Mouse (Mus musculus) cerebellum, postnatal 25 days (tissue): Measurements from ENCODE around the gene Pacsin2.
A peak's percentile ranks its signal among the peaks of the same experiment; 100 is the strongest.
"Not testable (repeated sequence)": the region's sequence is repeated elsewhere in the genome, so short reads cannot be mapped to it uniquely, and the experiment has no call there.

ENCODE experiments used
- DNase-seq, 2 experiments: peaks; one replicate each; pipeline ENCODE4 v3.0.0; 2021; ENCODE audit warnings: mixed read lengths in 2 of 2

The Pacsin2 gene

GRCm38 (mm10) chr15:83366933-83367552, 97.4 kb downstream of the Pacsin2 start:
- peak; percentile 55 to 76 for DNase-seq

DNA sequence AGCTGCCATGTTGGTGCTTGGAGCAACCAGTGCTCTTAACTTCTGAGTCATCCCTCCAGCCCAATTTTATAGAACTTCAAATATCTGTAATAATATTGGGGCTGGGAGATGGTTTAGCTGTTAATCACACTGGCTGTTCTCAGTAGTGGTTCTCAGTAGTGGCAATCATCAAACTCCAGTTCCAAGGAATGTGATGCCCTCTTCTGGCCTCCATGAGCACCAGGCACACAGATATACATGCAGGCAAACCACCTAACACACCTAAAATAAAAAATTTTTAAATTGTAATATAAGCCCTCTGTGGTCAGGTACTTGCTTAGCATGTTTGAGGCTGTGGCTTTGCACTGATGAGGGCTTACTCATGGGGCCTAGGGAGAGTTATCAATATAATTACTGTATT, 98.7 kb downstream of the Pacsin2 start:
- no peak for DNase-seq

DNA sequence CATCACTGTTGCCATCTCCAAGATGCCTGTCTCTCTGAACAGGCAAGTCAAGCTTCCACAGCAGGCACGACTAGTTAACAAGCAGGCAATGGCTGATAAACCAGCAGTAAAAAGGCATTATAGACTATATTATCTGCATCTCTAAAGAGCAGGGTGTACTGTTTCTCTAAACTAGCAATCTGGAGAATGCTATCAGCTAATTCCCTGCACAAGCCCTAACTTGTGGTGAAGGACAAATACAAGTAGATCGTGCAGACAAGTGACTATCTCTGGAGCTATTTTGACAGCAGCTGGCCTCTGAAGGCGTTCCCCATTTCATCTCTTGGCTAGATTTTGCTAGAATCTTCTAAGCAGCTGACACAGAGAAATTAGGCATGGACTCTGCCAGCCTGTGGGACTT, 100.2 kb downstream of the Pacsin2 start:
- no peak for DNase-seq

DNA sequence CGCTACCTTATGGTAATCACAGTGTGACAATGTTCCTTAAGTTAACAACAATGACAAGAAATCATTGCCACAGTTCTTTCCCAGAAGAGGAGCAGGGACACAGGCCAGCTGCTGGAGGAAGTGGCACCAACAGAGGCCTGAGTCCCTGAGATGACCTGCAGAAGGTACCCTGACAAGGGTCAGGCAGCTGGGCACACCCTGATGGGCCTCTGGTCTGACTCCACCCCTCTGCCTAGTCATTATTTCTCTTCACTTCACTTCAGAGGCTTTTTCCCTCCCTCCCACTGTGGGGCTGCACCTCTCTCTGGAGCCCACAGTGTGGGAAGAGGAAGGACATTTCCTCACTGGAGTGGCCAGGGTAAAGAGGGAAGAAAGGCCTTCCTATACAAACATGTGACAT, 101.6 kb downstream of the Pacsin2 start:
- not testable (repeated sequence) for DNase-seq

- not testable (repeated sequence) for DNase-seq
Observed at GRCm38 (mm10) chr15:83360899-83361298, 103.5 kb downstream of the Pacsin2 start.

GRCm38 (mm10) chr15:83360140-83360539, 104.3 kb downstream of the Pacsin2 start:
- DNase-seq = no peak

GRCm38 (mm10) chr15:83358476-83358875, 105.9 kb downstream of the Pacsin2 start:
- DNase-seq = peak; percentile 25 to 49

GRCm38 (mm10) chr15:83351546-83351945, 112.9 kb downstream of the Pacsin2 start:
- DNase-seq = no peak

DNA sequence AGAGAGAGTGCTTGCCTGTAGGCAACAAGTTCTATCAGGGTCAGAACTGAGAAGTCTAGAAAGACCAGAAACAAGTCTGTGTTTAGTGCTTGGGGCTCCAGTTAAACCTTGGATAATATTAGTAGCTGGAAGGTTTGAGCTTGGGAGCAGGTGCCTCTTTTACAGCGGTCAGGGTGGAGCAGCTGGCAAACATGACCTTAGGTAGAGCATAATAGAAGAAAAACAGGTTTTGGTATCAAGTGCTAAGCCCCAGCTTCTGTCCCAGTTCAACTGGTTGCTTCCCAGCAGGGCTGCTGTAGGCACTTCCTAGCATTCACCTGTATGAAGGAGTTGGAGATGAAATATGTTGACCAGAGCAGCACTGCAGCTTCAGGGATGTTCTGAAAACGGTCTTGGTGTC, 113.5 kb downstream of the Pacsin2 start:
- no peak for DNase-seq

DNA sequence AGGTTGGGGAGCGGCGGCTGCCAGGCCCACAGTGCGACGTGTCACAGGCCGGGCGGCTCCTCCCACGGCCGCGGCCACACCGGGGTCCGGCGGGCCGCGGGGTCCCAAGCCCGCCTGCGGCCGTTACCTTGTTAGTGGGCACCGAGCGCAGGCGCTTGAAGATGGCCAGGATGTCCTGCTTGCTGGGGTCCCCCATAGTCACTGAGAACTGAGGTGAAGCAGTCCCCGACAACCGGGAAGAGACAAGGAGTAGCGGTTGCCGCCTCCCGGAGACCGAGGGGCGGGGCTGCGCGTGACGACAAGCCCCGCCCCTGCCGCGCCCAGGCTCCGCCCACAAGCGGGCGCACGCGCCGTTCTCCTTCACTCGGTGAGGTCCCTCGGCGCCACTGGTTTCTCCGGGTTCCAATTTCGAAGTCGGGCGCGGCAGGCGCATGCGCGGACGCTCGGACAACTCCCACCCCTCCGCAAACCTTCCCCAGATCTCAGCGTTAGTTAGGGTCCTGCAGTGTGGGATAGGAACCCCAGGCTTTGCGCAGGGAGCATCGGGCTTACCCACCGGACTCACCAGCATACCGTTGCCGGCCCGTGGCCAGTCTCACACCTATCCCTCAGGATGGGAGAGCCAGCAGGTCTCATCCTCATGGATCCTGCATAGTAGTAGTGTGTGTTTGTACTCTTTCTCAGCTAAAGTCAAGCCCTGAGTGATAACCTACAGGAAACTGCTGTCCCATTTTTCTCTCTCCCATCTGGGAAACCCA, 114.3 kb downstream of the Pacsin2 start, which contains the start of gene Arfgap3:
TSS of gene Arfgap3 (minus strand) at position 294 of the 758 bp plus-strand sequence.
- peak; percentile 95 to 97 for DNase-seq

GRCm38 (mm10) chr15:83349225-83349953, 115.0 kb downstream of the Pacsin2 start:
- DNase-seq = no peak

DNA sequence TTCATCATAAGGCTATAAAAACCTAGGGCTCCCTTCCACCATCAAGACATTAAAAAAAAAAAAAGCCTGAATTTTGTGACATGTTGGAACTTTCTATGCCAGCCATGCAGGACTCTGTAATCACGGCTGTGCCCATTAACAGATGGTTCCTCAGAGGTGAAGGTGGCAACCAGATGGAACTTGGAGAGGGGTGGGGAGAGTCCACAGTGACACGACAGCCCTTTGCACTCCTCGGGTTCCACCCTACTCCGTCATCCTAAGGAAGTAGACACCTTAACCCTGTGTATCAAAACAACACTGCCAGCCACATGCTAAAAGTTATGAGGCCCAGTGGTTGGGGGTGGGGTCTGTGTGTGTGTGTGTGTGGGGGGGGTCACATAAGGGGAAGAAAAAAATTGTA, 115.7 kb downstream of the Pacsin2 start:
- DNase-seq = peak; percentile 23 to 35

GRCm38 (mm10) chr15:83345898-83346529, 118.4 kb downstream of the Pacsin2 start:
- DNase-seq = no peak

DNA sequence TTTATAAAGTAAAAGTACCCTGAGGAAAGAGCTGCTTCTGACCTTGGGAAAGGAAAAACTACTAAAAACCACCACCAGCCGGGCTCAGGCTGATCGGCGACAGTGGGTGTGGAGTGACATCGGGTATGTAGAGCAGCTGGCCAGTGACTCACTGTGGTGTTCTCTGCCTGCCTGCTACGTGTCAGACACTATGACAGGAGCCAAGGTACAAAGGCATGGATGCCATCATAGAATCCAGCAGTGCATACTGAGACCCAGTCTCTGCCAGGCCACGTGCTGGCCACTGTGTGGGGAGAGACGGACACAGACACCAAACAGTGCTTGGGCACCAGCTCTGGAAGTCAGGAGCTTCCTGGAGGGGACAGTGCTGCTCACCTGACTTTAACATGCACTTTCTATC, 119.5 kb downstream of the Pacsin2 start:
- no peak for DNase-seq

- no peak for DNase-seq
Observed at GRCm38 (mm10) chr15:83344157-83344556, 120.2 kb downstream of the Pacsin2 start.

- DNase-seq = no peak
Observed at GRCm38 (mm10) chr15:83338908-83339307, 125.5 kb downstream of the Pacsin2 start.

- no peak for DNase-seq
Observed at GRCm38 (mm10) chr15:83337903-83338870, 126.2 kb downstream of the Pacsin2 start.

- no peak for DNase-seq
Observed at GRCm38 (mm10) chr15:83332373-83332772, 132.0 kb downstream of the Pacsin2 start.

DNA sequence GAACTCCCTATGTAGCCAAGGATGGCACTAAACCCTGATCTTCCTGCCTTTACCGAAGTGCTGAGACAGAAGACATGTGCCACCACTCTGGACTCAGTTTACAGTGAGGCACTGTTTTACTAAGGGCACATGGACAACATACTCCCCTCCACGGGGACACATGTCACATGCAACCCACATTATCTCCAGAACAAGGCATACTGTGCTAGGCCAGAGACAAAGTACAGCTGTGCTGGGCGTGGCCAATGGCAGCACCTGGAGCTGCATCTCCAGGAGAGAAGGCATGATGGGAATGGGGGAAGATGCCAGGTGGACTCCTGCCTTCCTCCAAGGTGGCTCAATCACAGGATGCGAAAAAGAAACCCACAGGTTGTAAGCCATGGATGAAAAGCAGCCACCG, 135.5 kb downstream of the Pacsin2 start:
- no peak for DNase-seq
